Mouse (Mus musculus) cerebellum, adult 2 months (tissue): ENCODE data around the gene Sidt1.

Experiments
- CTCF ChIP-seq: fragments of 200-500 bp; IDR thresholded peaks from 2 replicates; pipeline ENCODE4 v1.5.1; 2011; ENCODE audit warnings: low read depth, mild to moderate bottlenecking, control low read depth, low read length, moderate library complexity, borderline replicate concordance; ENCODE audit not compliant: insufficient read depth
- POLR2A ChIP-seq: fragments of 200-500 bp; IDR thresholded peaks from 2 replicates; pipeline ENCODE4 v1.6.1; 2011; ENCODE audit warnings: low read length, control low read depth, borderline replicate concordance; ENCODE audit not compliant: insufficient read depth

- no peak for TF ChIP-seq POLR2A
- TF ChIP-seq CTCF, result no peak
These were observed 50.2 kb downstream of the Sidt1 start for GRCm38 (mm10) chr16:44282614-44283325.
